Mouse (Mus musculus): ENCODE measurements around the gene Cdr2l.

Gene Cdr2l

GRCm38 (mm10) chr11:115344967-115345366 lies 36.7 kb upstream of the Cdr2l start:
- H3K9me3 ChIP-seq (ENCODE audit: low read length) = no peaks in the 10 kb centered on the region
- peaks cover 75% of the 10 kb centered on the region for H3K27me3 ChIP-seq (ENCODE audit: insufficient read depth, low read length)
- H3K4me3 ChIP-seq (replicated peaks; ENCODE audit: low read length) = peak overlapping the region; percentile 68
- H3K36me3 ChIP-seq (ENCODE audit: insufficient read depth, low read length) = no peaks in the 10 kb centered on the region
- TF ChIP-seq POU5F1 (IDR thresholded peaks at IDR 0.05; ENCODE audit: borderline replicate concordance, low read length) (no peak), CTCF (conservative IDR thresholded peaks at IDR 0.05; ENCODE audit: low read length) (no peak), NANOG (IDR thresholded peaks at IDR 0.05; ENCODE audit: borderline replicate concordance, low read length) (no peak)
- peaks cover 47% of the 10 kb centered on the region for H3K4me1 ChIP-seq (replicated peaks; ENCODE audit: low read depth, low read length)

GRCm38 (mm10) chr11:115345515-115345914 lies 36.2 kb upstream of the Cdr2l start:
- Histone ChIP-seq H3K27me3 (ENCODE audit: insufficient read depth, low read length) (peaks cover 74% of the 10 kb centered on the region), H3K9me3 (ENCODE audit: low read length) (no peaks in the 10 kb centered on the region), H3K36me3 (ENCODE audit: insufficient read depth, low read length) (no peaks in the 10 kb centered on the region), H3K4me1 (replicated peaks; ENCODE audit: low read depth, low read length) (peaks cover 47% of the 10 kb centered on the region), H3K4me3 (replicated peaks; ENCODE audit: low read length) (no peak overlapping the region)
- TF ChIP-seq POU5F1 (IDR thresholded peaks at IDR 0.05; ENCODE audit: borderline replicate concordance, low read length) (no peak), NANOG (IDR thresholded peaks at IDR 0.05; ENCODE audit: borderline replicate concordance, low read length) (no peak), CTCF (conservative IDR thresholded peaks at IDR 0.05; ENCODE audit: low read length) (no peak)

- Histone ChIP-seq H3K9me3 (ENCODE audit: low read length) (no peaks in the 10 kb centered on the region), H3K4me1 (replicated peaks; ENCODE audit: low read depth, low read length) (peaks cover 50% of the 10 kb centered on the region), H3K4me3 (replicated peaks; ENCODE audit: low read length) (0 out of 2 replicates have a peak overlapping the region, but pooled peaks have one; percentile 10), H3K36me3 (ENCODE audit: insufficient read depth, low read length) (no peaks in the 10 kb centered on the region), H3K27me3 (ENCODE audit: insufficient read depth, low read length) (peaks cover 74% of the 10 kb centered on the region)
- TF ChIP-seq CTCF (conservative IDR thresholded peaks at IDR 0.05; ENCODE audit: low read length) (no peak), NANOG (IDR thresholded peaks at IDR 0.05; ENCODE audit: borderline replicate concordance, low read length) (no peak), POU5F1 (IDR thresholded peaks at IDR 0.05; ENCODE audit: borderline replicate concordance, low read length) (no peak)
These were observed 33.0 kb upstream of the Cdr2l start for GRCm38 (mm10) chr11:115348681-115349248.

GRCm38 (mm10) chr11:115349976-115350375 lies 31.7 kb upstream of the Cdr2l start:
- Histone ChIP-seq H3K4me1 (replicated peaks; ENCODE audit: low read depth, low read length) (peaks cover 41% of the 10 kb centered on the region), H3K36me3 (ENCODE audit: insufficient read depth, low read length) (no peaks in the 10 kb centered on the region), H3K4me3 (replicated peaks; ENCODE audit: low read length) (no peak overlapping the region), H3K9me3 (ENCODE audit: low read length) (no peaks in the 10 kb centered on the region), H3K27me3 (ENCODE audit: insufficient read depth, low read length) (peaks cover 66% of the 10 kb centered on the region)
- no peak for TF ChIP-seq CTCF (conservative IDR thresholded peaks at IDR 0.05; ENCODE audit: low read length)
- no peak for TF ChIP-seq POU5F1 (IDR thresholded peaks at IDR 0.05; ENCODE audit: borderline replicate concordance, low read length)
- no peak for TF ChIP-seq NANOG (IDR thresholded peaks at IDR 0.05; ENCODE audit: borderline replicate concordance, low read length)

- Histone ChIP-seq H3K4me3 (replicated peaks; ENCODE audit: low read length) (no peak overlapping the region), H3K9me3 (ENCODE audit: low read length) (no peaks in the 10 kb centered on the region), H3K4me1 (replicated peaks; ENCODE audit: low read depth, low read length) (peaks cover 29% of the 10 kb centered on the region), H3K27me3 (ENCODE audit: insufficient read depth, low read length) (peaks cover 63% of the 10 kb centered on the region), H3K36me3 (ENCODE audit: insufficient read depth, low read length) (no peaks in the 10 kb centered on the region)
- TF ChIP-seq POU5F1 (IDR thresholded peaks at IDR 0.05; ENCODE audit: borderline replicate concordance, low read length) (no peak), NANOG (IDR thresholded peaks at IDR 0.05; ENCODE audit: borderline replicate concordance, low read length) (no peak), CTCF (conservative IDR thresholded peaks at IDR 0.05; ENCODE audit: low read length) (no peak)
These were observed 28.3 kb upstream of the Cdr2l start for GRCm38 (mm10) chr11:115353375-115353774.

- H3K9me3 ChIP-seq (ENCODE audit: low read length) = no peaks in the 10 kb centered on the region
These were observed 27.5 kb upstream of the Cdr2l start for GRCm38 (mm10) chr11:115354183-115354582.

GRCm38 (mm10) chr11:115358468-115358867 lies 23.2 kb upstream of the Cdr2l start:
- Histone ChIP-seq H3K9me3 (ENCODE audit: low read length) (no peaks in the 10 kb centered on the region), H3K27me3 (ENCODE audit: insufficient read depth, low read length) (peaks cover 46% of the 10 kb centered on the region), H3K4me3 (replicated peaks; ENCODE audit: low read length) (peak overlapping the region; percentile 23; the same call in 1 of the 2 replicates), H3K4me1 (replicated peaks; ENCODE audit: low read depth, low read length) (peaks cover 31% of the 10 kb centered on the region), H3K36me3 (ENCODE audit: insufficient read depth, low read length) (no peaks in the 10 kb centered on the region)
- TF ChIP-seq CTCF (conservative IDR thresholded peaks at IDR 0.05; ENCODE audit: low read length) (peak; percentile 34), POU5F1 (IDR thresholded peaks at IDR 0.05; ENCODE audit: borderline replicate concordance, low read length) (no peak)

More at GRCm38 (mm10) chr11:115354183-115354582, 27.5 kb upstream of the Cdr2l start:
- H3K36me3 ChIP-seq (ENCODE audit: insufficient read depth, low read length) = no peaks in the 10 kb centered on the region
- no peak for TF ChIP-seq NANOG (IDR thresholded peaks at IDR 0.05; ENCODE audit: borderline replicate concordance, low read length)
- no peak for TF ChIP-seq POU5F1 (IDR thresholded peaks at IDR 0.05; ENCODE audit: borderline replicate concordance, low read length)
- peak; percentile 95 for TF ChIP-seq CTCF (conservative IDR thresholded peaks at IDR 0.05; ENCODE audit: low read length)
- H3K4me1 ChIP-seq (replicated peaks; ENCODE audit: low read depth, low read length) = peaks cover 28% of the 10 kb centered on the region
- H3K4me3 ChIP-seq (replicated peaks; ENCODE audit: low read length) = no peak overlapping the region
- H3K27me3 ChIP-seq (ENCODE audit: insufficient read depth, low read length) = peaks cover 56% of the 10 kb centered on the region

- Histone ChIP-seq H3K36me3 (ENCODE audit: insufficient read depth, low read length) (no peaks in the 10 kb centered on the region), H3K4me1 (replicated peaks; ENCODE audit: low read depth, low read length) (peaks cover 31% of the 10 kb centered on the region), H3K4me3 (replicated peaks; ENCODE audit: low read length) (peak overlapping the region; percentile 23; the same call in 1 of the 2 replicates), H3K27me3 (ENCODE audit: insufficient read depth, low read length) (peaks cover 54% of the 10 kb centered on the region), H3K9me3 (ENCODE audit: low read length) (no peaks in the 10 kb centered on the region)
- TF ChIP-seq CTCF (conservative IDR thresholded peaks at IDR 0.05; ENCODE audit: low read length) (no peak), POU5F1 (IDR thresholded peaks at IDR 0.05; ENCODE audit: borderline replicate concordance, low read length) (no peak), NANOG (IDR thresholded peaks at IDR 0.05; ENCODE audit: borderline replicate concordance, low read length) (no peak)
These were observed 22.4 kb upstream of the Cdr2l start for GRCm38 (mm10) chr11:115359293-115359692.

GRCm38 (mm10) chr11:115359726-115360125 lies 22.0 kb upstream of the Cdr2l start:
- TF ChIP-seq NANOG (IDR thresholded peaks at IDR 0.05; ENCODE audit: borderline replicate concordance, low read length) (no peak), CTCF (conservative IDR thresholded peaks at IDR 0.05; ENCODE audit: low read length) (no peak), POU5F1 (IDR thresholded peaks at IDR 0.05; ENCODE audit: borderline replicate concordance, low read length) (no peak)
- H3K27me3 ChIP-seq (ENCODE audit: insufficient read depth, low read length) = peaks cover 54% of the 10 kb centered on the region
- H3K4me1 ChIP-seq (replicated peaks; ENCODE audit: low read depth, low read length) = peaks cover 29% of the 10 kb centered on the region
- H3K4me3 ChIP-seq (replicated peaks; ENCODE audit: low read length) = peak overlapping the region; percentile 23; the same call in 1 of the 2 replicates
- H3K36me3 ChIP-seq (ENCODE audit: insufficient read depth, low read length) = no peaks in the 10 kb centered on the region
- H3K9me3 ChIP-seq (ENCODE audit: low read length) = no peaks in the 10 kb centered on the region
